In the genomic region with DNA sequence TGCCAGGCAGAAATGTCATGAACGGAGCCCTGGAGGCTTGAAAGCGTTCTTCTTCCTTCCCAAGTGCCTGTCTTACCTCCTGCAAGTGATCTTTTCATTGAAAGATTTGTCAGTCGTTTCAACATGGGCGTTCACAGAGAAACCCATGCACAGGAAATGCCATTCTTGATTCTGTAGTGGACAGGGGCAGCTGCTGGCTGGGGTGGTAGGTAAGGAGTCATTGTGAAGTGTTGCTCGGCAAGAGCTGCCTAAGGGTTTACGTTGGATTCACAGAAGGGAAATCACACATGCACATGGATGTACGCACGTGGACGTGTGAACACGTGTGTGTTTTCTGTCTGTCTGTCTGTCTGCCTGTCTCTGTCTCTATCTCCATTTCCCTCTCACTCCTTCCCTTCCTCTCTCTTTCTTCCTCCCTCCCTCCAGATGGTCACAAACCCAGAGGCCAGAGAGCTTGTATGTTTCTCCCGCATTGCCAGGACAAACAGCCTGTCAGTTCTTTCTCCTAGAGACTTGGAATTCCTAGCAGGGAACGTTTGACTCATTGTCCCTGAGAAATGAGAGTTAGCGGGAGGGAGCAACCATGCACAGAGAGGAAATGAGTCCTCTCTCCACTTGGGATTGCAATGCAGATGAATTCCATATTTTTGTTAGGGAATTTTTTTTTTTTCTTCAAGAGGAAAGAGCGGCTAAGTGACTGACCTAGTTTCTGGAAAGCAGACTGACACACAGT, we compare ENCODE assay signal across 10 mouse cellular contexts.
A peak's percentile ranks its signal among the peaks of the same experiment; 100 is the strongest.
DNase-seq lines count a peak whose midpoint lies in the region; ATAC-seq and TF ChIP-seq lines count a peak whose summit lies in the region.
"Had no signal": no experiment of that assay in that cellular context is flagged by ENCODE, and none has a peak within 500 bp of the region (broad histone marks: within the 10 kb centered on the region; RNA-seq: fewer than 3 reads in every experiment).

No protein-coding gene starts in this region.

- TF ChIP-seq CTCF in lung, embryonic 14.5 days (IDR thresholded peaks at IDR 0.05; ENCODE audit: low read depth), result no peak

- peaks cover 62% of the 10 kb centered on the region for H3K4me1 ChIP-seq in lung, embryonic 14.5 days (ENCODE audit: insufficient read depth)
- peaks cover 20% of the 10 kb centered on the region for H3K4me1 ChIP-seq in embryonic facial prominence, embryonic 11.5 days (ENCODE audit: control insufficient read depth, insufficient read depth, low read length)
- H3K4me1 ChIP-seq in heart, embryonic 11.5 days (ENCODE audit: control insufficient read depth, insufficient read depth, low read length), result peaks cover 66% of the 10 kb centered on the region

- no peak overlapping the region for H3K4me2 ChIP-seq in lung, embryonic 14.5 days
- no peak overlapping the region for H3K4me2 ChIP-seq in embryonic facial prominence, embryonic 11.5 days (ENCODE audit: low read depth, low read length)
- H3K4me2 ChIP-seq in heart, embryonic 11.5 days, result no peak overlapping the region

- ATAC-seq in lung, embryonic 14.5 days (ENCODE audit: insufficient read depth), result no peak
- ATAC-seq in embryonic facial prominence, embryonic 11.5 days (replicated peaks; ENCODE audit: insufficient number of reproducible peaks, low FRiP score, low TSS enrichment, low read depth), result no peak
- ATAC-seq in heart, embryonic 11.5 days (replicated peaks; ENCODE audit: insufficient number of reproducible peaks, low FRiP score, low TSS enrichment), result no peak
- ATAC-seq in activated CD4-positive, CD25-positive, alpha-beta regulatory T cell, adult 4 months, result no peak
- ATAC-seq: forebrain, postnatal 0 days had no signal

- H3K27me3 ChIP-seq in lung, embryonic 14.5 days (ENCODE audit: insufficient read depth, low read length), result no peaks in the 10 kb centered on the region
- no peaks in the 10 kb centered on the region for H3K27me3 ChIP-seq in embryonic facial prominence, embryonic 11.5 days (ENCODE audit: control insufficient read depth, insufficient read depth, low read length)
- no peaks in the 10 kb centered on the region for H3K27me3 ChIP-seq in heart, embryonic 11.5 days (ENCODE audit: control insufficient read depth, insufficient read depth, low read length)

- H3K36me3 ChIP-seq in lung, embryonic 14.5 days (ENCODE audit: insufficient read depth), result peaks cover 11% of the 10 kb centered on the region
- no peaks in the 10 kb centered on the region for H3K36me3 ChIP-seq in embryonic facial prominence, embryonic 11.5 days (replicated peaks; ENCODE audit: control insufficient read depth, insufficient read depth, low read depth, low read length)
- H3K36me3 ChIP-seq in heart, embryonic 11.5 days (ENCODE audit: control insufficient read depth, insufficient read depth, low read length), result no peaks in the 10 kb centered on the region

- 23% methylated on average over 14 of the region's 14 CpGs for WGBS in lung, embryonic 14.5 days
- WGBS in embryonic facial prominence, embryonic 11.5 days, result 45% methylated on average over 14 of the region's 14 CpGs
- WGBS in heart, embryonic 11.5 days (ENCODE audit: insufficient replicate concordance), result 56% methylated on average over 14 of the region's 14 CpGs

- DNase-seq in lung, embryonic 14.5 days, result peak; percentile 69
- DNase-seq in lung, postnatal 4 days, result no peak
- DNase-seq in embryonic facial prominence, embryonic 11.5 days (ENCODE audit: low spot score), result no peak
- DNase-seq in skeletal muscle tissue, adult 2 months (ENCODE audit: low read depth, low spot score), result peak; percentile 45
- no peak for DNase-seq in thymus, postnatal 36 days
- DNase-seq: cerebellum, adult 11-12 months; forebrain, postnatal 0 days; lung, adult 18-20 months had no signal

- H3K4me3 ChIP-seq in lung, embryonic 14.5 days (ENCODE audit: low read depth, low read length), result no peak overlapping the region
- H3K4me3 ChIP-seq in embryonic facial prominence, embryonic 11.5 days (ENCODE audit: low read depth, low read length), result no peak overlapping the region
- H3K4me3 ChIP-seq in heart, embryonic 11.5 days (ENCODE audit: low read depth, low read length), result no peak overlapping the region

- H3K9me3 ChIP-seq in lung, embryonic 14.5 days (ENCODE audit: low read depth, low read length), result no peaks in the 10 kb centered on the region
- H3K9me3 ChIP-seq in embryonic facial prominence, embryonic 11.5 days (replicated peaks; ENCODE audit: control insufficient read depth, low read length), result no peaks in the 10 kb centered on the region
- H3K9me3 ChIP-seq in heart, embryonic 11.5 days (replicated peaks; ENCODE audit: control insufficient read depth, low read length), result no peaks in the 10 kb centered on the region

- peak overlapping the region; percentile 72 for H3K27ac ChIP-seq in lung, embryonic 14.5 days (ENCODE audit: low read depth)
- H3K27ac ChIP-seq in embryonic facial prominence, embryonic 11.5 days (replicated peaks; ENCODE audit: low read depth, low read length), result peak overlapping the region; percentile 3; the same call in 1 of the 2 replicates
- H3K27ac ChIP-seq in heart, embryonic 11.5 days (ENCODE audit: low read depth, low read length), result peak overlapping the region; percentile 67; the same call in 1 of the 2 replicates

- H3K9ac ChIP-seq in lung, embryonic 14.5 days, result no peak overlapping the region
- H3K9ac ChIP-seq in embryonic facial prominence, embryonic 11.5 days (replicated peaks; ENCODE audit: low read length), result no peak overlapping the region
- no peak overlapping the region for H3K9ac ChIP-seq in heart, embryonic 11.5 days (ENCODE audit: low read depth, low read length)
- H3K9ac ChIP-seq: forebrain, postnatal 0 days had no signal

Comparison
In these comparisons a context has a peak if more than half of its experiments do, and no peak if none do; other contexts are left out.
1. DNase-seq: peak in lung, embryonic 14.5 days (single experiment) and skeletal muscle tissue, adult 2 months (single experiment); none in lung, postnatal 4 days (0 of 2), embryonic facial prominence, embryonic 11.5 days (single experiment) and thymus, postnatal 36 days (0 of 2).
2. H3K27ac ChIP-seq: peak in every context shown above with its lines; median percentile 72 in lung, embryonic 14.5 days; 67 in heart, embryonic 11.5 days; 3 in embryonic facial prominence, embryonic 11.5 days.